Mouse (Mus musculus) small intestine, adult 2 months (tissue): ENCODE measurements at regions not wholly inside any gene's neighbourhood (a gene's known extent, or its start where the extent isn't known, plus 50 kb on each side); places are given as distances from the start of the nearest gene placed in this dataset.
A peak's percentile ranks its signal among the peaks of the same experiment; 100 is the strongest.

ENCODE experiments used
- H3K27ac ChIP-seq: fragments of 200-500 bp; 2 replicates; pipeline ENCODE4 v1.5.1; 2012; ENCODE audit warnings: low read depth, low read length, control low read depth, inconsistent platforms; ENCODE audit not compliant: insufficient read depth
- H3K27me3 ChIP-seq: fragments of 200-500 bp; 2 replicates; pipeline ENCODE4 v1.6.1; 2012; ENCODE audit warnings: mild to moderate bottlenecking, moderate library complexity, low read length, inconsistent platforms; ENCODE audit not compliant: control insufficient read depth, insufficient read depth
- H3K36me3 ChIP-seq: fragments of 200-500 bp; 2 replicates; pipeline ENCODE4 v1.6.1; 2012; ENCODE audit warnings: mild to moderate bottlenecking, low read length, control low read depth, inconsistent platforms; ENCODE audit not compliant: control insufficient read depth, insufficient read depth
- H3K4me1 ChIP-seq: fragments of 200-500 bp; 2 replicates; pipeline ENCODE4 v1.6.1; 2012; ENCODE audit warnings: low read length, inconsistent platforms, mixed read lengths; ENCODE audit not compliant: control insufficient read depth, insufficient read depth, insufficient read length
- H3K4me3 ChIP-seq: fragments of 200-500 bp; 2 replicates; pipeline ENCODE4 v1.5.1; 2012; ENCODE audit warnings: low read depth, mild to moderate bottlenecking, control low read depth, inconsistent platforms, low read length, moderate library complexity
- CTCF ChIP-seq: fragments of 200-500 bp; IDR thresholded peaks from 2 replicates; pipeline ENCODE4 v1.5.1; 2012; ENCODE audit warnings: low read depth, mild to moderate bottlenecking, control low read depth, inconsistent platforms, low read length, moderate library complexity, mixed read lengths; ENCODE audit not compliant: insufficient replicate concordance, insufficient read length; ENCODE audit errors: extremely low read depth
- POLR2A ChIP-seq: fragments of 200-500 bp; IDR thresholded peaks from 2 replicates; pipeline ENCODE4 v1.6.1; 2012; ENCODE audit warnings: low read depth, mild to moderate bottlenecking, control low read depth, inconsistent platforms, low read length, moderate library complexity
- WGBS: fragments of 180-500 bp; shearing (Covaris S2); methylation state at CpG from one replicate; pipeline ENCODE4 v1.1.7; 2018; 5-methylcytosine and 5-hydroxymethylcytosine counted together

DNA sequence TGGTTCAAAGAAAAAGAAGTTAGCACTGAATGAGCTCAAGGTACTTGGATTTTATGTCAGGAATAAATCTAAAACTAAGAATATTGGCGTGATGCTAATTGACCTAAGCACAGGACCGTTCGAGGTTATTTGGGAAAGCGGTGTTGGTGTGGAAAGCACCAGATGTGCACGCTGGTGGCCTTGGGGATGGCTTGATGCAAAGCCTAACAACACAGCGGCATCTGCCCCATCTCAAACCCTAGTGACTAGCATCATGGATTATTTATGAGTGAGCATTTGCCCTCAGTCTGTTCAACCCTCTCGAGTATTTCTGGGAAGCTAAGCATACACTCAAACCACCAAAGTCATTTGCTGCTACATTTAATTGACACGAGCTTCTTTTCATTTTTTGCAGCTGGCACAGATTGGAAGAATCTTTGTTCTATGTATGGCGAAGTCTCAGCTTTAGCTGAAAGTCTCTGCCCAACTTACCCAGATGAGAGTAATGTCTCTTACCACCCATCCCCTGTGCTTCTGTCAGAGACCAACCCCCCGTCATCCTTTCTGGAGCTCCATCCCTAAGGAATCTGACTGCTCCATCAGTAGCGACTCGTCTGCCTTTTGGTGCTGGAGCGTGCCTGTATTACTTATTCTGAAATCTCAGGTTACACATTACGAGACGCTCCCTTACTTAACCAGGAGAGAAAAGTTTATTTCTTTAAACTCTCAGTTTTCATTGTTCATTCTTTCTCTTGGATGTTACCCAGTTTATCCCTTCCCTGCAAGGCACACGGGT is 257.8 kb upstream of the Gm12728 start:
- Histone ChIP-seq H3K27ac (no peak overlapping the region), H3K4me3 (no peak overlapping the region), H3K4me1 (no peaks in the 10 kb centered on the region), H3K27me3 (no peaks in the 10 kb centered on the region), H3K36me3 (no peaks in the 10 kb centered on the region)
- 85% methylated on average over 16 of the region's 16 CpGs for WGBS
- TF ChIP-seq CTCF (no peak), POLR2A (no peak)

DNA sequence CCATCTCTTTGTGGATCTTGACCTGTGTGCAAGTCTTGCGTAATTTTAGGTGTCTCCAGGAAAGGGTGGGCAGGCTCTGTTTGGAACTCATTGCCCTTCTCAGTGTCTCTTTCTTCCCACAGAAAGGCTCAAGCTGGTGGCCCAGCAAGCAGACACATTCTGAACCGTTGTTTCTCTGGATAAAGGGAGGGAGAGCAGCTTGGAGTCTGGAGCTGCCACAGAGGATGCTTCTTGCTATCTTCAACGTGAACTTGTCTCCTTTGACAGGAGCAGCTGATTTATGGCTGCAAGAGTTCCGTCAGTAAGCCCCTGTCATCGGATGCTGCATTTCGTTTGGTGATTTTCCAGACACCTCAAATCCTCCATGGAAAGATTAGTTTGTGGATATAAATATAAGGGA is 254.2 kb upstream of the Gm12728 start:
- Histone ChIP-seq H3K27me3 (no peaks in the 10 kb centered on the region), H3K27ac (no peak overlapping the region), H3K4me3 (no peak overlapping the region), H3K36me3 (no peaks in the 10 kb centered on the region), H3K4me1 (no peaks in the 10 kb centered on the region)
- WGBS = 51% methylated on average over 6 of the region's 6 CpGs
- TF ChIP-seq CTCF = no peak

GRCm38 (mm10) chr4:105545486-105545885 is 244.2 kb upstream of the Gm12728 start:
- 83% methylated on average over 2 of the region's 2 CpGs for WGBS
- Histone ChIP-seq H3K27me3 (no peaks in the 10 kb centered on the region), H3K27ac (no peak overlapping the region), H3K4me1 (no peaks in the 10 kb centered on the region), H3K4me3 (no peak overlapping the region), H3K36me3 (no peaks in the 10 kb centered on the region)
- TF ChIP-seq POLR2A (no peak), CTCF (no peak)

- WGBS = 69% methylated on average over 7 of the region's 7 CpGs
- TF ChIP-seq POLR2A (no peak), CTCF (no peak)
- Histone ChIP-seq H3K36me3 (no peaks in the 10 kb centered on the region), H3K4me1 (no peaks in the 10 kb centered on the region), H3K27me3 (no peaks in the 10 kb centered on the region), H3K27ac (no peak overlapping the region), H3K4me3 (no peak overlapping the region)
Measured at GRCm38 (mm10) chr4:105549744-105550440, 239.8 kb upstream of the Gm12728 start.

DNA sequence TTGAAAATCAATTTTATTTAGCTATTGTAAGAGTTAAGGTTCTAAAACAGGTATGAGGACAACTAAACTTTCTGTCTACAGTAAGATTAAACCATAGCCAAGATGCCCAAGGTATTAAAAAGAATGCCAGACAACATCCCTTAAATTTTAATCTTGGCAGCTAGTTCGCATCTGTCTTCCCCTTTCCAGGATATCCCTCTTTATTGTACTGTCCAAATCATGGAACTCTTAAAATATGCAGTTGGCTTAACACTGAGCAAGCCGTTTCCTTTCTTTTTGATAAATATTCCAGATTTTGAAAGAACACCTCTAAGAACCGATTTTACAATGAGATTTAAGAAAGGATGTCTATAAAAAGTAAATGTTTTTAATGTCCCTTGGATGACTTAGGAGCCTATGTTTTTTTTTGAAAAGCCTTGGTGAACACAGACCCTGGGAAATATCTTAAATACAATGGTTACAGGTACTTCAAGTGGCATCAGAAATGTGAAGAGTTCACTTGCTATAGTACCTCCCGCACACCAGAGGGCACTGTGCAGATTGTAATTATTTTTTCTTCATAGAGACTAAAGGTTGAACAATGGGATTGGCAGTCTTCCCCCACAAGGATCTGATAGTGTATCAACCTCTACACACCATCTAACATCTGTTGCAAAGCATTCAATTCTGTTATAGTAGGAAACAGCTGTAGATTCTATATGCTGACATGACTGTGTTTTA is 237.5 kb upstream of the Gm12728 start:
- WGBS = 86% methylated on average over 4 of the region's 4 CpGs
- H3K27ac ChIP-seq = no peak overlapping the region
- no peak for TF ChIP-seq CTCF
- TF ChIP-seq POLR2A = no peak

DNA sequence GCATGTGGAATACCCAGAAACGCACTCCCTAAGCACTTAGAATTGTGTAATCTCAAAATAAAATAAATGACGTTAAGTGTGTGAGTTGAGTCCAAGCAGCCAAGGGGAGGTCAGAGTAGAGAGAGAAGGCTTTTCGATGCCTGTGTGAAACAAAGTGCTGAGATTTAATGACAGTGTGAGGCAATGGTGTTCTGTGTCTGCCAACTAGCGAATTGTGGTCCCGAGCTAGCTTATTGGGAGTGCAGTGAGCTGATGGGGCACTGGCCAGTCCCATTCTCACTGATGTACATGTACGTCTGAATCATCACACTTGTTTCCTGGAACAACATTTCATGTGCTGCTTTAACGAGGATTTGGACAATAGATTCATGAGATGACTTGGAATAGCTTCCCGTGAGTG is 234.7 kb upstream of the Gm12728 start:
- Histone ChIP-seq H3K4me3 (no peak overlapping the region), H3K27me3 (no peaks in the 10 kb centered on the region), H3K27ac (0 out of 2 replicates have a peak overlapping the region, but pooled peaks have one; percentile 5), H3K4me1 (no peaks in the 10 kb centered on the region), H3K36me3 (no peaks in the 10 kb centered on the region)
- WGBS = 69% methylated on average over 8 of the region's 8 CpGs
- TF ChIP-seq POLR2A = no peak
- TF ChIP-seq CTCF = no peak

More for the DNA sequence above, 237.5 kb upstream of the Gm12728 start:
- no peak overlapping the region for H3K4me3 ChIP-seq
- H3K36me3 ChIP-seq = no peaks in the 10 kb centered on the region
- H3K4me1 ChIP-seq = no peaks in the 10 kb centered on the region
- no peaks in the 10 kb centered on the region for H3K27me3 ChIP-seq

DNA sequence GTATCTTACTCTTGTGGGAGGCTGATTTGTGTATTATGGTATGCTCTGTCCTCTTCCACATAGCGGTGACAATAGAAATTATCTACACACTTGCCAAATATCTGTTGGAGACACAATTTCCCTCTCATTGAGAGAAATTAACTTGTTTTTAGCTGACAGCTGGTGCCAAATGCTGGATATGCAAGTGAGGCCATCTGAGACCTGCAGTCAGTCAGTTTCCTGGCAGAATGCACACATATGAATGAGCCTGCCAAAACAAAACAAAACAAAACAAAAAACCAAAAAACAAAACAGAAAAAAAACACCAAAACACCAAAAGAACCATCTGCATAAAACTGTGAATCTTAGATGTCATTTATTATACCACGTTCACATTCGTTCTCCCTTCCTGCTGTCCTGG is 233.7 kb upstream of the Gm12728 start:
- WGBS = 90% methylated on average over 3 of the region's 3 CpGs
- no peak overlapping the region for H3K27ac ChIP-seq
- no peak for TF ChIP-seq POLR2A
- no peak for TF ChIP-seq CTCF
- no peaks in the 10 kb centered on the region for H3K4me1 ChIP-seq
- H3K4me3 ChIP-seq = no peak overlapping the region
- no peaks in the 10 kb centered on the region for H3K27me3 ChIP-seq
- H3K36me3 ChIP-seq = no peaks in the 10 kb centered on the region
